In genomic region chr5:110807453-110807852, GRCm38 (mm10) we compare ENCODE assay signal across 8 mouse cellular contexts. TPM values are rescaled to one million over a fixed set of nuclear protein-coding genes. Genes with fewer than 3 reads are reported as not detected.
DNase-seq lines count a peak whose midpoint lies in the region; ATAC-seq and TF ChIP-seq lines count a peak whose summit lies in the region.

No protein-coding gene starts in this region.

- no peak for TF ChIP-seq EP300 in heart, postnatal 0 days (IDR thresholded peaks at IDR 0.05; ENCODE audit: low read depth)

- intact Hi-C loops in heart, postnatal 25 days (cut with DNase I) = loop anchor here (5.0 kb wide), 1 partner anchor 35 kb away; the partner anchor contains the start of gene Ep400
- intact Hi-C loops in left cerebral cortex, postnatal 36 days (cut with DNase I) = no loop called here

- no peak for DNase-seq in heart, postnatal 25 days (ENCODE audit: low spot score)
- no peak for DNase-seq in G1E (ENCODE audit: low spot score)
- no peak for DNase-seq in heart, postnatal 0 days (ENCODE audit: low spot score)
- DNase-seq in yolk sac, embryonic 10.5 days (ENCODE audit: low spot score) = no peak
- DNase-seq in left cerebral cortex, postnatal 36 days (ENCODE audit: low spot score in 2 of 2) = no peak

- H3K27ac ChIP-seq in heart, embryonic 11.5 days (ENCODE audit: low read depth, low read length) = peak overlapping the region; percentile 54; the same call in 1 of the 2 replicates
- peak overlapping the region; percentile 92; the same call in 1 of the 2 replicates for H3K27ac ChIP-seq in heart, postnatal 0 days (ENCODE audit: low read depth)
- H3K27ac ChIP-seq in macrophage = peak overlapping the region; percentile 78

- WGBS in heart, embryonic 11.5 days (ENCODE audit: insufficient replicate concordance) = 82% methylated on average over 4 of the region's 4 CpGs
- WGBS in heart, postnatal 0 days = 74% methylated on average over 4 of the region's 4 CpGs
- WGBS in macrophage (ENCODE audit: missing documents) = 87% methylated on average over 4 of the region's 4 CpGs

- H3K27me3 ChIP-seq in heart, embryonic 11.5 days (ENCODE audit: control insufficient read depth, insufficient read depth, low read length) = no peaks in the 10 kb centered on the region
- H3K27me3 ChIP-seq in G1E (ENCODE audit: insufficient read depth, low read length) = no peaks in the 10 kb centered on the region
- H3K27me3 ChIP-seq in heart, postnatal 0 days (ENCODE audit: control insufficient read depth, insufficient read depth, low read length) = no peaks in the 10 kb centered on the region

- no peak for TF ChIP-seq CTCF in G1E (IDR thresholded peaks at IDR 0.05; ENCODE audit: low read depth, low read length)
- no peak for TF ChIP-seq CTCF in heart, postnatal 0 days (IDR thresholded peaks at IDR 0.05; ENCODE audit: low read depth)

- H3K9ac ChIP-seq in heart, embryonic 11.5 days (ENCODE audit: low read depth, low read length) = peak overlapping the region; percentile 83
- H3K9ac ChIP-seq in heart, postnatal 0 days (replicated peaks; ENCODE audit: low read depth, low read length) = peak overlapping the region; percentile 99; the same call in 1 of the 2 replicates

- H3K9me3 ChIP-seq in heart, embryonic 11.5 days (replicated peaks; ENCODE audit: control insufficient read depth, low read length) = no peaks in the 10 kb centered on the region
- no peaks in the 10 kb centered on the region for H3K9me3 ChIP-seq in G1E (replicated peaks)
- H3K9me3 ChIP-seq in heart, postnatal 0 days (replicated peaks; ENCODE audit: control insufficient read depth, low read length) = no peaks in the 10 kb centered on the region

- no peaks in the 10 kb centered on the region; the same call in 1 of the 2 replicates for H3K36me3 ChIP-seq in heart, embryonic 11.5 days (ENCODE audit: control insufficient read depth, insufficient read depth, low read length)
- H3K36me3 ChIP-seq in G1E (replicated peaks) = peaks cover 41% of the 10 kb centered on the region
- H3K36me3 ChIP-seq in heart, postnatal 0 days (replicated peaks; ENCODE audit: control insufficient read depth, insufficient read depth, low read length) = no peaks in the 10 kb centered on the region
- H3K36me3 ChIP-seq in macrophage (ENCODE audit: inconsistent target) = peaks cover 19% of the 10 kb centered on the region; the same call in 1 of the 2 replicates

- H3K4me3 ChIP-seq in heart, embryonic 11.5 days (ENCODE audit: low read depth, low read length) = peak overlapping the region; percentile 93
- H3K4me3 ChIP-seq in G1E (ENCODE audit: low read depth, low read length) (peak overlapping the region; percentile 96), macrophage (ENCODE audit: inconsistent target) (peak overlapping the region; percentile 58; the same call in 1 of the 2 replicates)
- H3K4me3 ChIP-seq in heart, postnatal 0 days (ENCODE audit: low read depth, low read length) = peak overlapping the region; percentile 98; the same call in 1 of the 2 replicates

- H3K79me2 ChIP-seq in macrophage (ENCODE audit: inconsistent target) = peaks cover 44% of the 10 kb centered on the region; the same call in 1 of the 2 replicates

- H3K4me1 ChIP-seq in heart, embryonic 11.5 days (ENCODE audit: control insufficient read depth, insufficient read depth, low read length) = peaks cover 25% of the 10 kb centered on the region
- H3K4me1 ChIP-seq in G1E (ENCODE audit: insufficient read depth, low read depth, low read length) = peaks cover 79% of the 10 kb centered on the region
- H3K4me1 ChIP-seq in heart, postnatal 0 days (ENCODE audit: control insufficient read depth, insufficient read depth) = peaks cover 27% of the 10 kb centered on the region

- peak overlapping the region; percentile 98 for H3K4me2 ChIP-seq in heart, embryonic 11.5 days
- peak overlapping the region; percentile 99 for H3K4me2 ChIP-seq in heart, postnatal 0 days (ENCODE audit: low read depth, low read length)

- ATAC-seq in heart, embryonic 11.5 days (replicated peaks; ENCODE audit: insufficient number of reproducible peaks, low FRiP score, low TSS enrichment) = no peak
- no peak for ATAC-seq in G1E (ENCODE audit: extremely low read depth, insufficient number of reproducible peaks, low FRiP score, poor library complexity, severe bottlenecking)
- ATAC-seq in heart, postnatal 0 days (ENCODE audit: insufficient read depth, low read depth) = no peak
- no peak for ATAC-seq in megakaryocyte-erythroid progenitor cell, adult 5-6 weeks (replicated peaks; ENCODE audit: low FRiP score, low TSS enrichment, poor library complexity, severe bottlenecking)

RNA-seq across cellular contexts. Expression of gene Ulk1, which starts 2.4 kb away (rescaled TPM):
- polyA plus RNA-seq in heart, embryonic 11.5 days (2014; fragmentation: Nextera tagmentation; extraction: Ambion mirVana) = 17.1 and 18.7 TPM in 2 replicates
- 10 to 100 TPM; 73.2 to 78.0 TPM for total RNA-seq in heart, postnatal 25 days (2021)
- total RNA-seq in G1E (2014; fragmentation: Nextera tagmentation) = 70.7 and 75.9 TPM in 2 replicates
- total RNA-seq in G1E (2017) = 12.9 and 19.0 TPM in 2 replicates
- 233 and 256 TPM in 2 replicates for polyA plus RNA-seq in G1E (2012)
- 31.8 and 36.3 TPM in 2 replicates for total RNA-seq in heart, postnatal 0 days (2014; rRNA removed; ENCODE audit: low replicate concordance)
- 9.8 TPM in 2 replicates for polyA plus RNA-seq in heart, postnatal 0 days (2015; fragmentation: Nextera tagmentation; extraction: Ambion mirVana)
- total RNA-seq in macrophage (2018; cell fraction: chromatin; rRNA removed) = 100 to 1,000 TPM in 8 of 26 experiments, 10 to 100 TPM in 18; 34.8 to 152 (median 77.9) TPM
- total RNA-seq in macrophage (2018; cell fraction: cytosol; rRNA removed) = 10 to 100 TPM; 11.7 to 33.5 (median 17.2) TPM
- total RNA-seq in macrophage (2018; cell fraction: nucleus; rRNA removed) = 10 to 100 TPM; 13.5 to 95.7 (median 32.3) TPM
- 9.6 to 23.9 TPM (median 15.4 TPM) in 3 replicates for polyA plus RNA-seq in macrophage (2018)
- total RNA-seq in megakaryocyte-erythroid progenitor cell, adult 5-6 weeks (2014; fragmentation: Nextera tagmentation) = 32.2 and 52.2 TPM in 2 replicates
- 7.8 and 14.8 TPM in 2 replicates for total RNA-seq in megakaryocyte-erythroid progenitor cell, adult 5-6 weeks (2017)
- 10 to 100 TPM; 64.9 to 80.5 TPM for total RNA-seq in left cerebral cortex, postnatal 36 days (2021)

RNA-seq across cellular contexts. Expression of gene Pus1, which starts 27.0 kb away (rescaled TPM):
- polyA plus RNA-seq in heart, embryonic 11.5 days (2014; fragmentation: Nextera tagmentation; extraction: Ambion mirVana) = 19.6 and 23.2 TPM in 2 replicates
- total RNA-seq in heart, postnatal 25 days (2021) = 10 to 100 TPM; 16.1 to 17.9 TPM
- total RNA-seq in G1E (2014; fragmentation: Nextera tagmentation) (17.8 and 19.5 TPM in 2 replicates), G1E (2017) (72.6 and 72.9 TPM in 2 replicates)
- polyA plus RNA-seq in G1E (2012) (143 and 177 TPM in 2 replicates), macrophage (2018) (14.8 to 27.1 TPM (median 18.1 TPM) in 3 replicates)
- 21.2 and 23.7 TPM in 2 replicates for total RNA-seq in heart, postnatal 0 days (2014; rRNA removed; ENCODE audit: low replicate concordance)
- 20.5 and 23.4 TPM in 2 replicates for polyA plus RNA-seq in heart, postnatal 0 days (2015; fragmentation: Nextera tagmentation; extraction: Ambion mirVana)
- total RNA-seq in macrophage (2018; cell fraction: chromatin; rRNA removed) = 10 to 100 TPM in 25 of 26 experiments, 1 to 10 TPM in 1; 9.2 to 29.5 (median 19.7) TPM
- total RNA-seq in macrophage (2018; cell fraction: cytosol; rRNA removed) = 10 to 100 TPM; 12.5 to 21.4 (median 17.6) TPM
- 10 to 100 TPM in 25 of 26 experiments, 1 to 10 TPM in 1; 8.9 to 39.1 (median 18.0) TPM for total RNA-seq in macrophage (2018; cell fraction: nucleus; rRNA removed)
- total RNA-seq in megakaryocyte-erythroid progenitor cell, adult 5-6 weeks (2014; fragmentation: Nextera tagmentation) = 57.4 and 74.3 TPM in 2 replicates
- total RNA-seq in megakaryocyte-erythroid progenitor cell, adult 5-6 weeks (2017) = 82.3 and 102 TPM in 2 replicates
- total RNA-seq in left cerebral cortex, postnatal 36 days (2021) = 10 to 100 TPM; 21.6 to 21.8 TPM

RNA-seq across cellular contexts. Expression of gene Hscb, which starts 32.1 kb away (rescaled TPM):
- polyA plus RNA-seq in heart, embryonic 11.5 days (2014; fragmentation: Nextera tagmentation; extraction: Ambion mirVana) = 30.2 and 32.6 TPM in 2 replicates
- 10 to 100 TPM; 18.8 to 21.1 TPM for total RNA-seq in heart, postnatal 25 days (2021)
- total RNA-seq in G1E (2014; fragmentation: Nextera tagmentation) (62.1 and 65.3 TPM in 2 replicates), G1E (2017) (86.8 and 94.2 TPM in 2 replicates)
- polyA plus RNA-seq in G1E (2012) (51.5 and 56.7 TPM in 2 replicates), macrophage (2018) (32.2 to 52.4 TPM (median 43.3 TPM) in 3 replicates)
- total RNA-seq in heart, postnatal 0 days (2014; rRNA removed; ENCODE audit: low replicate concordance) = 23.0 and 42.1 TPM in 2 replicates
- polyA plus RNA-seq in heart, postnatal 0 days (2015; fragmentation: Nextera tagmentation; extraction: Ambion mirVana) = 23.6 and 26.5 TPM in 2 replicates
- 10 to 100 TPM in 11 of 26 experiments, 1 to 10 TPM in 11, not detected in 4; 2.3 to 43.3 (median 10.1) TPM for total RNA-seq in macrophage (2018; cell fraction: chromatin; rRNA removed)
- total RNA-seq in macrophage (2018; cell fraction: cytosol; rRNA removed) = 10 to 100 TPM; 27.7 to 74.0 (median 40.6) TPM
- 10 to 100 TPM in 14 of 26 experiments, 1 to 10 TPM in 12; 2.1 to 29.6 (median 10.4) TPM for total RNA-seq in macrophage (2018; cell fraction: nucleus; rRNA removed)
- 44.1 and 53.7 TPM in 2 replicates for total RNA-seq in megakaryocyte-erythroid progenitor cell, adult 5-6 weeks (2014; fragmentation: Nextera tagmentation)
- 44.9 and 106 TPM in 2 replicates for total RNA-seq in megakaryocyte-erythroid progenitor cell, adult 5-6 weeks (2017)
- 10 to 100 TPM; 11.3 to 13.5 TPM for total RNA-seq in left cerebral cortex, postnatal 36 days (2021)

RNA-seq across cellular contexts. Expression of gene Chek2, which starts 32.3 kb away (rescaled TPM):
- 20.9 and 27.1 TPM in 2 replicates for polyA plus RNA-seq in heart, embryonic 11.5 days (2014; fragmentation: Nextera tagmentation; extraction: Ambion mirVana)
- total RNA-seq in heart, postnatal 25 days (2021) = 1 to 10 TPM; 3.3 to 4.5 TPM
- total RNA-seq in G1E (2014; fragmentation: Nextera tagmentation) (53.4 and 70.4 TPM in 2 replicates), G1E (2017) (100 and 102 TPM in 2 replicates)
- polyA plus RNA-seq in G1E (2012) (1.9 and 2.5 TPM in 2 replicates), macrophage (2018) (21.7 to 24.4 TPM (median 24.0 TPM) in 3 replicates)
- total RNA-seq in heart, postnatal 0 days (2014; rRNA removed; ENCODE audit: low replicate concordance) = 2.5 and 4.8 TPM in 2 replicates
- polyA plus RNA-seq in heart, postnatal 0 days (2015; fragmentation: Nextera tagmentation; extraction: Ambion mirVana) = 6.1 and 6.4 TPM in 2 replicates
- 10 to 100 TPM in 16 of 26 experiments, 1 to 10 TPM in 10; 1.8 to 51.7 (median 22.4) TPM for total RNA-seq in macrophage (2018; cell fraction: chromatin; rRNA removed)
- 10 to 100 TPM in 25 of 26 experiments, 1 to 10 TPM in 1; 9.4 to 27.0 (median 18.0) TPM for total RNA-seq in macrophage (2018; cell fraction: cytosol; rRNA removed)
- total RNA-seq in macrophage (2018; cell fraction: nucleus; rRNA removed) = 10 to 100 TPM in 17 of 26 experiments, 1 to 10 TPM in 9; 3.2 to 38.0 (median 15.6) TPM
- 47.4 and 59.5 TPM in 2 replicates for total RNA-seq in megakaryocyte-erythroid progenitor cell, adult 5-6 weeks (2014; fragmentation: Nextera tagmentation)
- 31.1 and 56.9 TPM in 2 replicates for total RNA-seq in megakaryocyte-erythroid progenitor cell, adult 5-6 weeks (2017)
- total RNA-seq in left cerebral cortex, postnatal 36 days (2021) = 1 to 10 TPM in 1 of 2 experiments, under 1 TPM in 1; 0.99 to 1.6 TPM

RNA-seq across cellular contexts. Expression of gene Ep400, which starts 36.9 kb away (rescaled TPM):
- 29.2 and 30.4 TPM in 2 replicates for polyA plus RNA-seq in heart, embryonic 11.5 days (2014; fragmentation: Nextera tagmentation; extraction: Ambion mirVana)
- total RNA-seq in heart, postnatal 25 days (2021) = 10 to 100 TPM; 34.9 to 36.6 TPM
- 162 and 172 TPM in 2 replicates for total RNA-seq in G1E (2014; fragmentation: Nextera tagmentation)
- total RNA-seq in G1E (2017) = 35.4 and 42.0 TPM in 2 replicates
- 90.5 and 129 TPM in 2 replicates for polyA plus RNA-seq in G1E (2012)
- 21.9 and 43.1 TPM in 2 replicates for total RNA-seq in heart, postnatal 0 days (2014; rRNA removed; ENCODE audit: low replicate concordance)
- polyA plus RNA-seq in heart, postnatal 0 days (2015; fragmentation: Nextera tagmentation; extraction: Ambion mirVana) = 10.2 and 12.7 TPM in 2 replicates
- 100 to 1,000 TPM; 121 to 344 (median 189) TPM for total RNA-seq in macrophage (2018; cell fraction: chromatin; rRNA removed)
- 10 to 100 TPM; 32.7 to 65.2 (median 42.6) TPM for total RNA-seq in macrophage (2018; cell fraction: cytosol; rRNA removed)
- 100 to 1,000 TPM in 23 of 26 experiments, 10 to 100 TPM in 3; 90.4 to 232 (median 124) TPM for total RNA-seq in macrophage (2018; cell fraction: nucleus; rRNA removed)
- 24.9 to 26.4 TPM (median 26.3 TPM) in 3 replicates for polyA plus RNA-seq in macrophage (2018)
- total RNA-seq in megakaryocyte-erythroid progenitor cell, adult 5-6 weeks (2014; fragmentation: Nextera tagmentation) = 181 and 186 TPM in 2 replicates
- total RNA-seq in megakaryocyte-erythroid progenitor cell, adult 5-6 weeks (2017) = 56.0 and 71.6 TPM in 2 replicates
- 100 to 1,000 TPM in 1 of 2 experiments, 10 to 100 TPM in 1; 95.6 to 101 TPM for total RNA-seq in left cerebral cortex, postnatal 36 days (2021)
